Mouse (Mus musculus) cerebellum, adult 2 months (tissue): ENCODE data around the gene Mea1. TPM values are rescaled to one million over a fixed set of nuclear protein-coding genes. Genes with fewer than 3 reads are reported as not detected.

Experiments
- DNase-seq, 2 experiments: peaks; one replicate each; pipeline ENCODE4 v3.0.0; 2021
- H3K27ac ChIP-seq: fragments of 200-500 bp; 2 replicates; pipeline ENCODE4 v1.5.1; 2012; ENCODE audit warnings: low read length, control low read depth, inconsistent platforms; ENCODE audit not compliant: insufficient read depth
- H3K27me3 ChIP-seq: fragments of 200-500 bp; 2 replicates; pipeline ENCODE4 v1.6.1; 2012; ENCODE audit warnings: inconsistent platforms, mild to moderate bottlenecking, low read length, moderate library complexity; ENCODE audit not compliant: control insufficient read depth, insufficient read depth
- H3K4me1 ChIP-seq: fragments of 200-500 bp; 2 replicates; pipeline ENCODE4 v1.6.1; 2011; ENCODE audit warnings: low read length; ENCODE audit not compliant: control insufficient read depth, insufficient read depth
- H3K4me3 ChIP-seq: fragments of 200-500 bp; replicated peaks from 2 replicates; pipeline ENCODE3; 2011; ENCODE audit warnings: mild to moderate bottlenecking, low read depth, low read length, control low read depth; ENCODE audit not compliant: insufficient read depth
- CTCF ChIP-seq: fragments of 200-500 bp; IDR thresholded peaks from 2 replicates; pipeline ENCODE4 v1.5.1; 2011; ENCODE audit warnings: low read depth, mild to moderate bottlenecking, control low read depth, low read length, moderate library complexity, borderline replicate concordance; ENCODE audit not compliant: insufficient read depth
- POLR2A ChIP-seq: fragments of 200-500 bp; IDR thresholded peaks from 2 replicates; pipeline ENCODE4 v1.6.1; 2011; ENCODE audit warnings: low read length, control low read depth, borderline replicate concordance; ENCODE audit not compliant: insufficient read depth
- WGBS: fragments of 180-500 bp; shearing (Covaris S2); methylation state at CpG from one replicate; pipeline ENCODE4 v1.1.7; 2018; 5-methylcytosine and 5-hydroxymethylcytosine counted together
- polyA plus RNA-seq: library from polyadenylated mRNA; depleted of rRNA; stranded (reverse); fragments of >200 nt; gene quantifications from 2 replicates; pipeline ENCODE4 v1.2.3, GENCODE M21; 2012

Gene Mea1
- polyA plus RNA-seq, 1 experiment = 147 TPM

GRCm38 (mm10) chr17:46678911-46679310 is 318 bp downstream of the Mea1 start:
- WGBS = 43% methylated on average over 9 of the region's 9 CpGs
- Histone ChIP-seq H3K4me3 (peak overlapping the region; percentile 9), H3K4me1 (peaks cover 20% of the 10 kb centered on the region), H3K27ac (no peak overlapping the region), H3K27me3 (no peaks in the 10 kb centered on the region)
- TF ChIP-seq CTCF (no peak), POLR2A (no peak)
- DNase-seq = no peak

- H3K27me3 ChIP-seq = no peaks in the 10 kb centered on the region
- peak in 1 of 2 experiments; percentile 51 for DNase-seq
- peaks cover 15% of the 10 kb centered on the region for H3K4me1 ChIP-seq
- peak overlapping the region; percentile 91 for H3K4me3 ChIP-seq
- WGBS = 1% methylated on average over 34 of the region's 34 CpGs
- no peak for TF ChIP-seq POLR2A
- peak; percentile 37; the same call in 1 of the 2 replicates for TF ChIP-seq CTCF
- peak overlapping the region; percentile 59; the same call in 1 of the 2 replicates for H3K27ac ChIP-seq
These were observed 1.5 kb downstream of the Mea1 start for GRCm38 (mm10) chr17:46679843-46680759.

GRCm38 (mm10) chr17:46680760-46681373 is 2.3 kb downstream of the Mea1 start, which contains the start of gene Klhdc3:
Gene Klhdc3, minus strand, starts transcription at chr17:46680914.
- H3K27me3 ChIP-seq = no peaks in the 10 kb centered on the region
- H3K4me1 ChIP-seq = peaks cover 15% of the 10 kb centered on the region
- TF ChIP-seq CTCF = no peak
- TF ChIP-seq POLR2A = peak; percentile 5; the same call in 1 of the 2 replicates
- under 1% methylated on average over 49 of the region's 49 CpGs for WGBS
- H3K27ac ChIP-seq = peak within 1 kb of the TSS; percentile 59; the same call in 1 of the 2 replicates
- H3K4me3 ChIP-seq = peak within 1 kb of the TSS; percentile 91
- peak; percentile 97 to 99 for DNase-seq

GRCm38 (mm10) chr17:46681466-46682118 is 3.0 kb downstream of the Mea1 start:
- Histone ChIP-seq H3K27me3 (no peaks in the 10 kb centered on the region), H3K4me1 (peaks cover 15% of the 10 kb centered on the region), H3K4me3 (peak overlapping the region; percentile 70), H3K27ac (peak overlapping the region; percentile 21; the same call in 1 of the 2 replicates)
- peak in 1 of 2 experiments; percentile 47 for DNase-seq
- WGBS = 19% methylated on average over 12 of the region's 12 CpGs
- TF ChIP-seq CTCF (no peak), POLR2A (no peak)

GRCm38 (mm10) chr17:46682654-46683389 is 4.2 kb downstream of the Mea1 start:
- no peak for DNase-seq
- 74% methylated on average over 16 of the region's 16 CpGs for WGBS
- TF ChIP-seq CTCF = no peak
- TF ChIP-seq POLR2A = no peak

GRCm38 (mm10) chr17:46685913-46686312 is 7.3 kb downstream of the Mea1 start:
- no peak for DNase-seq
- Histone ChIP-seq H3K4me3 (no peak overlapping the region), H3K27me3 (no peaks in the 10 kb centered on the region), H3K27ac (no peak overlapping the region), H3K4me1 (0 out of 2 replicates have a peak, but pooled peaks cover 3% of the 10 kb centered on the region)
- 89% methylated on average over 6 of the region's 6 CpGs for WGBS
- TF ChIP-seq CTCF = no peak

More at GRCm38 (mm10) chr17:46682654-46683389, 4.2 kb downstream of the Mea1 start:
- Histone ChIP-seq H3K27me3 (no peaks in the 10 kb centered on the region), H3K27ac (no peak overlapping the region), H3K4me3 (no peak overlapping the region), H3K4me1 (peaks cover 15% of the 10 kb centered on the region)

GRCm38 (mm10) chr17:46690665-46691064 is 12.1 kb downstream of the Mea1 start:
- no peak for DNase-seq
- Histone ChIP-seq H3K27me3 (no peaks in the 10 kb centered on the region), H3K4me1 (no peaks in the 10 kb centered on the region), H3K27ac (no peak overlapping the region), H3K4me3 (no peak overlapping the region)
- TF ChIP-seq CTCF (no peak), POLR2A (no peak)
- 90% methylated on average over 12 of the region's 12 CpGs for whole genome bisulfite sequencing
